In the genomic region with DNA sequence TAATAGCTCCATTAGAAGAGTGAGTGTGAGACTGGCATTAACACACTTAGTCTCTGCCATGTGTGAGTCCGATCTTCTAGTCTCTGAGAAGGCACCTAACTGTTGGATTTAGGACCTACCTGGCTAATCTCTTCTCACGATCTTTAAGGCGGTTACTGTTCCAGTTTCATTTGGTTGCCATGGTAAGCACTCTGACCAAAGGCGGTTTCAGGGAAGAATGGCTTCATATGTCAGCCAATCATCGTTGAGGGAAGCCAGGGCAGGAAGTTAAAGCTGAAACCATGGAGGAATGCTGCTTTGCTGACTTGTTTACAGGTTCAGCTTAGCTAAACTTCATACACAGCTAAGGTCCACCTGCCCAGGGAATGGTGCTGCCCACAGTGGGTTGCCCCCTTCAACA, we compare ENCODE assay signal across 17 mouse cellular contexts.
"Had no signal": no experiment of that assay in that cellular context is flagged by ENCODE, and none has a peak within 500 bp of the region (broad histone marks: within the 10 kb centered on the region; RNA-seq: fewer than 3 reads in every experiment).

No protein-coding gene starts in this region.

- ATAC-seq: midbrain, embryonic 16.5 days had no signal

- DNase-seq: lung, adult 18-20 months; lung, embryonic 14.5 days; lung, postnatal 10 days; lung, postnatal 4 days; midbrain, embryonic 14.5 days; retina, postnatal 1 day; right cerebral cortex, adult 18-20 months; right cerebral cortex, postnatal 25 days; thymus, adult 18-20 months; thymus, postnatal 14 days; thymus, postnatal 36 days had no signal

- H3K9me3 ChIP-seq: midbrain, embryonic 10.5 days; midbrain, embryonic 12.5 days; neural tube, embryonic 13.5 days; neural tube, embryonic 15.5 days had no signal

- H3K4me3 ChIP-seq: midbrain, embryonic 10.5 days; midbrain, embryonic 12.5 days; myocyte; neural tube, embryonic 13.5 days; neural tube, embryonic 15.5 days had no signal

- H3K27me3 ChIP-seq: midbrain, embryonic 12.5 days; neural tube, embryonic 13.5 days; neural tube, embryonic 15.5 days had no signal

- H3K36me3 ChIP-seq: midbrain, embryonic 10.5 days; midbrain, embryonic 12.5 days; neural tube, embryonic 13.5 days; neural tube, embryonic 15.5 days had no signal

- H3K4me1 ChIP-seq: midbrain, embryonic 10.5 days; midbrain, embryonic 12.5 days; neural tube, embryonic 13.5 days; neural tube, embryonic 15.5 days had no signal
